Mouse (Mus musculus) embryonic facial prominence, embryonic 11.5 days (tissue): Measurements from ENCODE around the gene As3mt. TPM values are rescaled to one million over a fixed set of nuclear protein-coding genes. Genes with fewer than 3 reads are reported as not detected.
A peak's percentile ranks its signal among the peaks of the same experiment; 100 is the strongest.

ENCODE experiments used
- ATAC-seq: fragments of 200-750 bp; cut with Nextera tagmentation; replicated peaks from 2 replicates; pipeline ENCODE4 v1.8.0; 2017; ENCODE audit warnings: low read depth; ENCODE audit not compliant: insufficient number of reproducible peaks, low FRiP score, low TSS enrichment
- DNase-seq: peaks from one replicate; pipeline ENCODE4 v3.0.0-alpha.2; 2015; ENCODE audit warnings: low spot score
- H3K27ac ChIP-seq: fragments of 300-500 bp; sonication (generic); replicated peaks from 2 replicates; pipeline ENCODE4 v1.5.1; 2014; ENCODE audit warnings: mild to moderate bottlenecking, low read depth, low read length, control low read depth
- H3K27me3 ChIP-seq: fragments of 300-500 bp; sonication (generic); 2 replicates; pipeline ENCODE4 v1.6.1; 2014; ENCODE audit warnings: mild to moderate bottlenecking, low read length, moderate library complexity, mixed read lengths; ENCODE audit not compliant: control insufficient read depth, insufficient read depth
- H3K36me3 ChIP-seq: fragments of 300-500 bp; sonication (generic); replicated peaks from 2 replicates; pipeline ENCODE4 v1.6.1; 2014; ENCODE audit warnings: low read depth, mild to moderate bottlenecking, low read length, moderate library complexity, mixed read lengths; ENCODE audit not compliant: control insufficient read depth, insufficient read depth
- H3K4me1 ChIP-seq: fragments of 300-500 bp; sonication (generic); 2 replicates; pipeline ENCODE4 v1.6.1; 2014; ENCODE audit warnings: low read length, mixed read lengths; ENCODE audit not compliant: control insufficient read depth, insufficient read depth
- H3K4me2 ChIP-seq: fragments of 300-500 bp; sonication (generic); 2 replicates; pipeline ENCODE4 v1.6.1; 2014; ENCODE audit warnings: low read depth, mild to moderate bottlenecking, control low read depth, low read length, moderate library complexity
- H3K4me3 ChIP-seq: fragments of 300-500 bp; sonication (generic); 2 replicates; pipeline ENCODE4 v1.5.1; 2014; ENCODE audit warnings: low read depth, low read length, control low read depth
- H3K9ac ChIP-seq: fragments of 300-500 bp; sonication (generic); replicated peaks from 2 replicates; pipeline ENCODE4 v1.6.1; 2014; ENCODE audit warnings: mild to moderate bottlenecking, control low read depth, low read length
- H3K9me3 ChIP-seq: fragments of 300-500 bp; sonication (generic); replicated peaks from 2 replicates; pipeline ENCODE4 v1.6.1; 2016; ENCODE audit warnings: mild to moderate bottlenecking, low read length, inconsistent platforms, mixed read lengths; ENCODE audit not compliant: control insufficient read depth
- WGBS: fragments of 180-500 bp; shearing (Covaris S2); extraction: QIAGEN DNeasy Blood & Tissue Kit; methylation state at CpG from one replicate; pipeline ENCODE4 v1.1.7; 2014; 5-methylcytosine and 5-hydroxymethylcytosine counted together
- polyA plus RNA-seq: library from polyadenylated mRNA; unstranded; fragments of >200 nt; fragmentation: Nextera tagmentation; extraction: Ambion mirVana; gene quantifications from 2 replicates; pipeline ENCODE4 v1.2.1, GENCODE M21; 2014

The As3mt gene
- polyA plus RNA-seq, 1 experiment from 2014 or later, result 29.3 TPM

DNA sequence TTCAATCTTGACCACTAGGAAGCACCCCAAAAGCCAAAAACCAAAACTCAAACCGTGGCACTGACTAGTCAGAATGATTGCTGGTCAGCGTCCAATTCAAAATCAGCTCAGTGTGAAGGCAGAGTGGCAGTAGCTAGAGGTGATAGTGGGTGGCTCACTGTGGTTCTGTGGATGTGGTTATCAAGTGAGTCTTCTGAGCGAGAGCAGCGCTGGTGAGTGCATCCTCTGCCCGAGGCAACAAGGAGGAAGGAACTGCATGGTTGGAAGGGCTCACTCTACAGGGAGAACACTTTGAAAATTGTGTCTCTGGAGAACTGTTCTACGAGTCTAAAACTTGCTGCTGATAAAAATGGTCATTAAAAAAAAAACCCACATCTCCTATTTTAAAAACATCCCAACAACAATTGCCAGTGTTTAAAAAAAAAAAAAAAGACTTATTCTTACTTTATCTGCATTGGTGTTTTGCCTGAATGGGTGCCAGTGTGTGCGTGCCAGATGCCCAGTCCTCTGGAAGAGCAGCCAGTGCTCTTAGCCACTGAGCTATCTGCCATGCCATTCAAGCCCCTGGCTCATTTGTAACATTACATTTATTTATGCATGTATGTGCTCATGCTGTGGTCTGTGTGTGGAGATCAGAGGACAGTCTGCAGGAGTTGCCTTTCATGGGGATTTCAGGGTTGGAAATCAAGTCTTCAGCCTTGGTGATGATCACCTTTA is 1.3 kb upstream of the As3mt start:
- WGBS, result 58% methylated on average over 7 of the region's 7 CpGs
- Histone ChIP-seq H3K9ac (no peak overlapping the region), H3K27me3 (no peaks in the 10 kb centered on the region), H3K27ac (no peak overlapping the region), H3K4me3 (no peak overlapping the region), H3K9me3 (no peaks in the 10 kb centered on the region), H3K36me3 (no peaks in the 10 kb centered on the region), H3K4me1 (no peaks in the 10 kb centered on the region), H3K4me2 (no peak overlapping the region)
- no peak for ATAC-seq
- no peak for DNase-seq

DNA sequence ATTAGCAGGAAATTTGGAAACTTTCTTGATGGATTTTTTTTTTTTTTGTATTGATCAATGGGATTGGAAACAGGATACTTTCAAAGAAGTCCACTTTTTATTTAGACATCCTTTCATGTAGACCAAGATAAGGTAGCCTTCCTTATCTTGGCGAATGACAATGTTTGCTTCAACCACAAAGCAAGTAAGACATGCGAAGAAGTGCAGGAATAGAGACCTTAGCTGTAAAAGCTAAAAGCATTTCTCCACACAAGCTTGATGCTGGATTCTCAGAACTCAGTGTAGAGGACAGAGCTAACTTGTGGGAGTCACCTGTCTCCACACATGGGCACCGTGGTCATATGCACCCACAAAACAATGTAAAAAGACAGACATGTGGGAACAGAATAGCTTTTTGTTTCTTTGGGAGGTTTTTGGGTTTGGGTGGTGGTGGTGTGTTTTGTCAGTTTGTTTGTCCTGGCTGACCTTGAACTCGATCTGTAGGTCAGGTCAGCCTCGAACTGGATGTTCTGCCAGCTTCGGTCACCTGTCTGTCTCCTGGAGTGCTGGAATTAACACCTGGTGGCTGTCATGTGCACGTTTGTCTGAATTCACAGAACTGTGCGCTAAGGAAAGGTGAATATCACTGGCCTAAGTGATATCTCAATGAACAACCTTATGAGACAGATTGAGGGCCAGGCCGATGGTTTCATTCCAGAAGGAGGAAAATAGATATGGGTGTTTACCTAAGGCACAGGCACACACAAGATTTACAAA is 540 bp upstream of the As3mt start:
- H3K4me2 ChIP-seq, result peak overlapping the region; percentile 77
- DNase-seq, result no peak
- 77% methylated on average over 9 of the region's 9 CpGs for whole genome bisulfite sequencing

DNA sequence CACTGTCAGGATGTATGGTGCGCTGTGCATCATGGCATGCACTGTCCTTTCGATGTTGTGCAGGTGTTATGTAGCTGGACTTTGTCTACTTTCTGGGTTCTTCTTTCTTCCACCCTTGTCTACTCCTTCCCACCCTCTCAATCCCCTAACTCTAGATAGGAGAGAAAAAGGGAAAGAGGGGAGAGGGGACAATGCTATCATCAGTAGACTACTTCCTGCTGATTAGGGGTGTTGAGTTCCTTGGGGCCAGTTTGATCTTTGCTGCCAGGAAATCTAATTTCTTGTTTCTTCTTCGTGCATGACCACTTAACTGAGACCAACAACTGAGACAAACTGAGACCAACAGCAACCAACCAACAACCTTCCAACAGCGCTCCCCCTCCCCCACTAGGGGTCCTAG is 3.4 kb downstream of the As3mt start:
- Histone ChIP-seq H3K27ac (no peak overlapping the region), H3K4me2 (no peak overlapping the region), H3K36me3 (no peaks in the 10 kb centered on the region), H3K9me3 (no peaks in the 10 kb centered on the region), H3K9ac (no peak overlapping the region), H3K4me1 (no peaks in the 10 kb centered on the region), H3K4me3 (no peak overlapping the region), H3K27me3 (no peaks in the 10 kb centered on the region)
- ATAC-seq, result no peak
- DNase-seq, result no peak
- WGBS, result 87% methylated on average over 4 of the region's 4 CpGs

More for the DNA sequence above, 540 bp upstream of the As3mt start:
- no peak overlapping the region for H3K9ac ChIP-seq
- no peak for ATAC-seq
- H3K27me3 ChIP-seq, result no peaks in the 10 kb centered on the region
- no peaks in the 10 kb centered on the region for H3K36me3 ChIP-seq
- no peaks in the 10 kb centered on the region for H3K4me1 ChIP-seq
- H3K4me3 ChIP-seq, result peak overlapping the region; percentile 47
- no peak overlapping the region for H3K27ac ChIP-seq
- no peaks in the 10 kb centered on the region for H3K9me3 ChIP-seq

DNA sequence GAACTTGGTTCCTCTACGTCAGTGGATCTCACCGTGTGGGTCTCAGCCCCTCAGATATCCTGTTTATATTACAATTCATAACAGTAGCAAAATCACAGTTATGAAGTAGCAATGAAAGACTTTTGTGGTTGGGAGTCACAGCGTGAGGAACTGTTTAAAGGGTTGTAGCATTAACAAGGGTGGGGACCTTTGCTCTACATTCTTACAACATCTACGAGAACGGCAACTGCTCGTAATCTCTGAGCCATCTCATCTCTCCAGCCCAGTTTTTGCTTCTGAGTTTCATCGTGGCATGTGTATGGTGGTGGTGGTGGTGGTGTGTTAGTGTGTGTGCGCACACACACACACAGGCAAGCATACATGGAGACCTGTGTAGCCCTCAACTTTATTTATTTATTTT is 7.0 kb downstream of the As3mt start:
- Histone ChIP-seq H3K4me3 (no peak overlapping the region), H3K27ac (no peak overlapping the region), H3K4me1 (no peaks in the 10 kb centered on the region), H3K4me2 (no peak overlapping the region), H3K9ac (no peak overlapping the region), H3K36me3 (no peaks in the 10 kb centered on the region), H3K27me3 (no peaks in the 10 kb centered on the region), H3K9me3 (no peaks in the 10 kb centered on the region)
- WGBS, result 89% methylated on average over 8 of the region's 8 CpGs
- ATAC-seq (no peak), DNase-seq (no peak)

DNA sequence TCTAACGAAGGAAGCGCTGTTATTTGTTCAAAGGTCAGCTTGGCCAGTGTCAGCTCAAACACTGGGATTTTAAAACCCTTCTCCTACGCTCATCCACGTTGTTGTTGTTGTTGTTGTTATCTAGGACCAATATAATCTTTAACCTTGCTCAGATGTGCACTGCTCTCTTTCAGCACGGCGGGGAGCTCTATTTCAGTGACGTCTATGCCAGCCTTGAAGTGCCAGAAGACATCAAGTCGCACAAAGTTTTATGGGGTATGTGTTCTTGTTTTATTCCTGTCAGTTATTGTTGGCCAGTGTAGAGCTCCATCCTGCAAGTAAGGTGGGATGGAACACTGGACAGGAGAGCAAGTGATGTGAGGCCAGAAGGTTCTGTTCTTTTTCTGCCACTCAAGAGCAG is 7.8 kb downstream of the As3mt start:
- Histone ChIP-seq H3K4me1 (no peaks in the 10 kb centered on the region), H3K36me3 (no peaks in the 10 kb centered on the region), H3K27me3 (no peaks in the 10 kb centered on the region), H3K4me2 (no peak overlapping the region), H3K9ac (no peak overlapping the region), H3K4me3 (no peak overlapping the region), H3K27ac (no peak overlapping the region), H3K9me3 (no peaks in the 10 kb centered on the region)
- ATAC-seq, result no peak
- WGBS, result 87% methylated on average over 8 of the region's 8 CpGs
- DNase-seq, result no peak

DNA sequence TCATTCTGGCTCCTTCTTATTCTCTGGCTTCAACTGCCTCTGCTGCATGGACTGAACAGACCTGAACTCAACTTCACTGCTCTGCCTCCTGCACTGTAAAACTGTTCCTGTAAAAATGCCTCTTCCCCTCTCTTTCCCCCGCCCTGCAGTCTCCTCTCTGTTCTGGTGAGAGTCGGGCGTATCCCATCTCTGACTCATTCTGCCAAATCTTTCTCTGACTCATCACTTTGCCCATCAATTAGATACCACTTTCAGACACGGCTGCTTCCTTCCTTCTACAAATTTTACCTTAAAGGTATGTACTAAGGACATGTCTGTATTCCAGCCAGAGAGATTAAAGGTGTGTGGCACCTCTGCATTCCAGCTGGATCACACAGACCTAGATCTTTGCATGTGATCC is 10.9 kb downstream of the As3mt start:
- Histone ChIP-seq H3K36me3 (no peaks in the 10 kb centered on the region; the same call in 1 of the 2 replicates), H3K27ac (no peak overlapping the region), H3K9ac (no peak overlapping the region), H3K4me3 (no peak overlapping the region), H3K9me3 (no peaks in the 10 kb centered on the region), H3K27me3 (no peaks in the 10 kb centered on the region), H3K4me1 (no peaks in the 10 kb centered on the region), H3K4me2 (no peak overlapping the region)
- 92% methylated on average over 4 of the region's 4 CpGs for WGBS
- DNase-seq (no peak), ATAC-seq (no peak)

DNA sequence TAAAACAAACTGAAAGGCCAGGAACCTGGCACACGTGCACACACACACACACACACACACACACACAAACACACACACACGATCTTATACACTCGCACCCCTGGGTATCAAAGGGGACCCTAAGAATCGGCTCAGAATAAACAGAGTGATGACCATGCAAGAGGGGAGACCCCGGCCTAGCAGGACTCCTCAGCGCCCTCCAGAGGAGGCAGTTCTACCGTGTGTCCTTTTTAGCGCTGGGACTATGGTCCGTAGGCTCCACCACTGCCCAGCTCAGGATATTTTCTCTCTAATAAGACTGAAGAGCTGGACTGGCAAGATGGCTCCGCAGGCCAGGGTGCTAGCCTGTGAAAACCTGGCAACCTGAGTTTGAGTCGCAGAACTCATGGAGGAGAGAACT is 17.2 kb downstream of the As3mt start:
- 63% methylated on average over 11 of the region's 11 CpGs for WGBS
- ATAC-seq, result no peak

DNA sequence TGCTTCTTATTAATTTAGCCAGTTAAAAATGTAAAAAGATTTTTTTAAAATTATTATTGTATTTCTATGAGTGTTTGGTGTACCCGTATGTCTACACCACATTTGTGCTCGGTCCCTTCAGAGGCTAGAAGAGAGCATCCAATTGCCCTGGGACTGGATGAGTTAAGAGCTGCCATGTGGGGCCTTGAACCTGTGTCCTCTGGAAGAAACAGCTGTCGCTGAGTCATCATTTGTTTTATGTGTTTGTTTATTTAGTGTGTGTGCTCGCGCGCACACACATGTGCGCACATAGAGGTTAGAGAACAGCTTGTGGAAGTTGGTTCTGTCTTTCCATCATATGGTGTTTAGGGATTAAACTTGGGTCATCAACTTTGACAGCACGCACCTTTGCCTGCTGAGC is 18.9 kb downstream of the As3mt start:
- H3K4me3 ChIP-seq, result no peak overlapping the region
- no peak overlapping the region for H3K27ac ChIP-seq
- H3K4me2 ChIP-seq, result no peak overlapping the region
- no peaks in the 10 kb centered on the region for H3K27me3 ChIP-seq
- H3K9ac ChIP-seq, result no peak overlapping the region
- DNase-seq, result no peak
- H3K9me3 ChIP-seq, result no peaks in the 10 kb centered on the region
- H3K4me1 ChIP-seq, result no peaks in the 10 kb centered on the region; the same call in 1 of the 2 replicates
- H3K36me3 ChIP-seq, result no peaks in the 10 kb centered on the region; the same call in 1 of the 2 replicates
- no peak for ATAC-seq
- 94% methylated on average over 8 of the region's 8 CpGs for WGBS

More for the DNA sequence above, 17.2 kb downstream of the As3mt start:
- Histone ChIP-seq H3K27ac (no peak overlapping the region), H3K36me3 (no peaks in the 10 kb centered on the region; the same call in 1 of the 2 replicates), H3K4me3 (no peak overlapping the region), H3K4me1 (no peaks in the 10 kb centered on the region; the same call in 1 of the 2 replicates), H3K27me3 (no peaks in the 10 kb centered on the region), H3K9ac (no peak overlapping the region), H3K9me3 (no peaks in the 10 kb centered on the region), H3K4me2 (no peak overlapping the region)
- DNase-seq, result no peak
